Mouse (Mus musculus) heart, embryonic 15.5 days (tissue): Measurements from ENCODE around the gene Thbs2. TPM values are rescaled to one million over a fixed set of nuclear protein-coding genes. Genes with fewer than 3 reads are reported as not detected.

ENCODE experiments used
- ATAC-seq: fragments of 200-750 bp; cut with Nextera tagmentation; replicated peaks from 2 replicates; pipeline ENCODE4 v1.8.0; 2017; ENCODE audit warnings: low read depth, moderate TSS enrichment; ENCODE audit not compliant: insufficient number of reproducible peaks, insufficient read depth, low FRiP score
- H3K27ac ChIP-seq: fragments of 300-500 bp; sonication (generic); 2 replicates; pipeline ENCODE4 v1.5.1; 2015; ENCODE audit warnings: mild to moderate bottlenecking, inconsistent platforms
- H3K27me3 ChIP-seq: fragments of 300-500 bp; sonication (generic); 2 replicates; pipeline ENCODE4 v1.6.1; 2015; ENCODE audit warnings: inconsistent platforms
- H3K36me3 ChIP-seq: fragments of 300-500 bp; sonication (generic); 2 replicates; pipeline ENCODE4 v1.6.1; 2015; ENCODE audit warnings: mild to moderate bottlenecking, inconsistent platforms
- H3K4me1 ChIP-seq: fragments of 300-500 bp; sonication (generic); replicated peaks from 2 replicates; pipeline ENCODE4 v1.6.1; 2015; ENCODE audit warnings: inconsistent platforms
- H3K4me2 ChIP-seq: fragments of 300-500 bp; sonication (generic); 2 replicates; pipeline ENCODE4 v1.6.1; 2015; ENCODE audit warnings: inconsistent platforms, mild to moderate bottlenecking, moderate library complexity
- H3K4me3 ChIP-seq: fragments of 300-500 bp; sonication (generic); 2 replicates; pipeline ENCODE4 v1.5.1; 2015; ENCODE audit warnings: mild to moderate bottlenecking, inconsistent platforms
- H3K9ac ChIP-seq: fragments of 300-500 bp; sonication (generic); 2 replicates; pipeline ENCODE4 v1.6.1; 2015; ENCODE audit warnings: mild to moderate bottlenecking, inconsistent platforms
- H3K9me3 ChIP-seq: fragments of 300-500 bp; sonication (generic); replicated peaks from 2 replicates; pipeline ENCODE4 v1.6.1; 2016; ENCODE audit warnings: inconsistent platforms
- WGBS: fragments of 180-500 bp; shearing (Covaris S2); methylation state at CpG from one replicate; pipeline ENCODE4 v1.1.7; 2015; ENCODE audit warnings: mixed read lengths; 5-methylcytosine and 5-hydroxymethylcytosine counted together
- polyA plus RNA-seq: library from polyadenylated mRNA; unstranded; fragments of >200 nt; fragmentation: Nextera tagmentation; extraction: Ambion mirVana; gene quantifications from 2 replicates; pipeline ENCODE4 v1.2.1, GENCODE M21; 2015

Thbs2 gene
- polyA plus RNA-seq, 1 experiment from 2014 or later, result 32.7 TPM

- Histone ChIP-seq H3K9me3 (no peaks in the 10 kb centered on the region), H3K27me3 (no peaks in the 10 kb centered on the region), H3K9ac (no peak overlapping the region), H3K4me1 (no peaks in the 10 kb centered on the region), H3K27ac (no peak overlapping the region), H3K36me3 (0 out of 2 replicates have a peak, but pooled peaks cover 7% of the 10 kb centered on the region), H3K4me3 (no peak overlapping the region), H3K4me2 (no peak overlapping the region)
- WGBS, result 77% methylated on average over 2 of the region's 2 CpGs
- ATAC-seq, result no peak
Measured at GRCm38 (mm10) chr17:14666451-14666850, 27.6 kb downstream of the Thbs2 start.

GRCm38 (mm10) chr17:14663366-14663765 is 30.7 kb downstream of the Thbs2 start:
- H3K9ac ChIP-seq, result no peak overlapping the region
- H3K4me2 ChIP-seq, result no peak overlapping the region
- ATAC-seq, result no peak
- no peaks in the 10 kb centered on the region for H3K27me3 ChIP-seq
- H3K4me3 ChIP-seq, result no peak overlapping the region
- no peaks in the 10 kb centered on the region for H3K9me3 ChIP-seq
- no peaks in the 10 kb centered on the region for H3K4me1 ChIP-seq
- 82% methylated on average over 5 of the region's 5 CpGs for WGBS
- no peaks in the 10 kb centered on the region for H3K36me3 ChIP-seq
- no peak overlapping the region for H3K27ac ChIP-seq

- Histone ChIP-seq H3K4me3 (no peak overlapping the region), H3K27me3 (no peaks in the 10 kb centered on the region), H3K9me3 (no peaks in the 10 kb centered on the region), H3K4me2 (no peak overlapping the region), H3K9ac (no peak overlapping the region), H3K27ac (no peak overlapping the region), H3K36me3 (no peaks in the 10 kb centered on the region), H3K4me1 (no peaks in the 10 kb centered on the region)
- ATAC-seq, result no peak
- 79% methylated on average over 6 of the region's 6 CpGs for WGBS
Measured at GRCm38 (mm10) chr17:14662409-14662808, 31.6 kb downstream of the Thbs2 start.

DNA sequence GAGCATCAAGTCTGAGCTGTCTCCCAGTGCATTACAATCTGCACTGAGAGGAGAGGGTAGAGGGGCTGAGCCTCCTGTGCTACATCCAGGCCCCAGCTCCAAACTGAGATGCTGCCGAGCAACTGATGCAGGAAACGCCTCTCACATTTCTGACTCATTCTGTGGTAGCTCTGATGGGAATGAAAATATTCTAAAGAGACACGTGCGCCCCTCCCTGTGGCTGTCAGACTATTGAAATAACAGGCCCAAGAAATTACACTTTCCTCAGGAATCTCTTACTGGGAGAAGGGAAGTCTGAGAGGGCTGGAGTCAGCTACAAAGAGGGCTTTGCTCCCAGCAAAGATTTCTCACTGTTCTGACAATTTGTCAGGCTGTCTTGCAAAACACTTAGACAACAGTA is 34.3 kb downstream of the Thbs2 start:
- no peaks in the 10 kb centered on the region for H3K9me3 ChIP-seq
- H3K9ac ChIP-seq, result no peak overlapping the region
- H3K36me3 ChIP-seq, result no peaks in the 10 kb centered on the region
- H3K4me2 ChIP-seq, result no peak overlapping the region
- H3K27ac ChIP-seq, result no peak overlapping the region
- 59% methylated on average over 4 of the region's 4 CpGs for WGBS
- no peaks in the 10 kb centered on the region for H3K27me3 ChIP-seq
- no peak for ATAC-seq
- H3K4me3 ChIP-seq, result no peak overlapping the region
- H3K4me1 ChIP-seq, result 0 out of 2 replicates have a peak, but pooled peaks cover 2% of the 10 kb centered on the region

GRCm38 (mm10) chr17:14658123-14658522 is 35.9 kb downstream of the Thbs2 start:
- Histone ChIP-seq H3K4me1 (0 out of 2 replicates have a peak, but pooled peaks cover 2% of the 10 kb centered on the region), H3K36me3 (no peaks in the 10 kb centered on the region), H3K9me3 (no peaks in the 10 kb centered on the region), H3K27me3 (no peaks in the 10 kb centered on the region), H3K9ac (no peak overlapping the region), H3K27ac (no peak overlapping the region), H3K4me2 (no peak overlapping the region), H3K4me3 (no peak overlapping the region)
- no peak for ATAC-seq
- 70% methylated on average over 2 of the region's 2 CpGs for WGBS

- 0 out of 2 replicates have a peak, but pooled peaks cover 2% of the 10 kb centered on the region for H3K4me1 ChIP-seq
- no peaks in the 10 kb centered on the region for H3K9me3 ChIP-seq
- no peak overlapping the region for H3K27ac ChIP-seq
- no peaks in the 10 kb centered on the region for H3K36me3 ChIP-seq
- H3K4me3 ChIP-seq, result no peak overlapping the region
- H3K4me2 ChIP-seq, result no peak overlapping the region
- no peak overlapping the region for H3K9ac ChIP-seq
- no peaks in the 10 kb centered on the region for H3K27me3 ChIP-seq
- no peak for ATAC-seq
Measured at GRCm38 (mm10) chr17:14657123-14657522, 36.9 kb downstream of the Thbs2 start.

DNA sequence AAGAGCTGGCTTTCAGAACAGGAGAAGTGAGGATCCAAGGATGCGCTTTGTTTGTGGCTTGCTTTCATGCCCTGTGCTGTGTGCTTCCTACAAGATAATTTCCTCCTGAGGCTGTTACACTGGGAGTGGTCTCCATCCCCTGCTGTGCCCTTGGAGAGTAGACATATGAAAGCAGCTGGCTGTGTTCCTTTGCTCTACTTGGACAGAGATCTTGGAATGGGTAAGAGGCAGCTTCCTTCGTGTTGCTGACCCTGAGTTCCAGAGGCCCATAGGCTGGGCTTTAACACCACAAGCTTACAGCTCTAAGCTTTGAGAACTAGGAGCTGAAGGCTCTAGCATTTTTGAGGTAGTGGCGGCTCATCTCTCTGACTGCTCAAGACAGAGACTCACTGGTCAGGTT is 39.1 kb downstream of the Thbs2 start:
- no peak overlapping the region for H3K9ac ChIP-seq
- no peaks in the 10 kb centered on the region for H3K36me3 ChIP-seq
- 0 out of 2 replicates have a peak, but pooled peaks cover 2% of the 10 kb centered on the region for H3K4me1 ChIP-seq
- no peak overlapping the region; the same call in 1 of the 2 replicates for H3K27ac ChIP-seq
- no peak overlapping the region for H3K4me2 ChIP-seq
- no peak for ATAC-seq
- WGBS, result 68% methylated on average over 3 of the region's 3 CpGs
- no peaks in the 10 kb centered on the region for H3K27me3 ChIP-seq
- H3K9me3 ChIP-seq, result no peaks in the 10 kb centered on the region
- no peak overlapping the region for H3K4me3 ChIP-seq

- Histone ChIP-seq H3K36me3 (no peaks in the 10 kb centered on the region), H3K27me3 (0 out of 2 replicates have a peak, but pooled peaks cover 3% of the 10 kb centered on the region), H3K27ac (no peak overlapping the region), H3K4me1 (0 out of 2 replicates have a peak, but pooled peaks cover 2% of the 10 kb centered on the region), H3K4me3 (no peak overlapping the region), H3K4me2 (no peak overlapping the region), H3K9ac (no peak overlapping the region), H3K9me3 (no peaks in the 10 kb centered on the region)
- ATAC-seq, result no peak
- WGBS, result 67% methylated on average over 7 of the region's 7 CpGs
Measured at GRCm38 (mm10) chr17:14652013-14652412, 42.0 kb downstream of the Thbs2 start.

DNA sequence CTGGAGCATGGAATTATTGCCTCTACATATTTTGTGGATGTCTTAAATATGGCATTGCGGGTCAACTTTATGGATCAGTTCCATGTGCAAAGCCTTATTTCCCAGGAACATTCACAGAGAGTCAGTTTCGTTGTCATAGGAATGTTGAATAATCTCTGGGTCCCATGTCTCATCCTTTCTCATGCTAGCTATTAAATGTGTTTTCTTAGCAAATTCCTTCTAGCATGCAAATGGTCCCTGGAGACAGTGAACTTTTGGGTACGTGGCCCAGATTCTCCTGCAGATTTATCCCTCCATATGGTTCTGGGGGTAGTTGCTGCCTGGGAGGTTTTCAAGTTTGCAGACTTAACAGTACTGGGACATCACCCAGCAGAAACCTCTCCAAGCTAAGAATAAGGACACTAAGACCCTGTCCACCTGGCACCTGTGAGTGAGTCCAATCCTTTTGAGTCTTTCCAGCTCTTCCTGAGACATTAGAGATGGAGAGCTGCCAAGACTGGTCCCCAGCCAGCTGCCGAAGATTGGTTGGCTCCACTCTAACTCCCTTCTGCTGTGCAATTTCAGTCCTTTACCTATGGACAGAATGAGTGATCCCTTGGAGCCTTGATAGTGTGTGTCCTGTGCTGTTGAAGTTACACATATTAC is 45.9 kb downstream of the Thbs2 start:
- no peak for ATAC-seq
- Histone ChIP-seq H3K36me3 (no peaks in the 10 kb centered on the region), H3K9me3 (no peaks in the 10 kb centered on the region), H3K4me1 (no peaks in the 10 kb centered on the region), H3K9ac (no peak overlapping the region), H3K27me3 (0 out of 2 replicates have a peak, but pooled peaks cover 3% of the 10 kb centered on the region), H3K27ac (no peak overlapping the region), H3K4me3 (no peak overlapping the region), H3K4me2 (no peak overlapping the region)
- WGBS, result 61% methylated on average over 4 of the region's 4 CpGs

- Histone ChIP-seq H3K4me3 (no peak overlapping the region), H3K9me3 (no peaks in the 10 kb centered on the region), H3K9ac (no peak overlapping the region), H3K27me3 (0 out of 2 replicates have a peak, but pooled peaks cover under 1% of the 10 kb centered on the region), H3K36me3 (no peaks in the 10 kb centered on the region), H3K27ac (no peak overlapping the region), H3K4me1 (no peaks in the 10 kb centered on the region), H3K4me2 (no peak overlapping the region)
- no peak for ATAC-seq
- 61% methylated on average over 3 of the region's 3 CpGs for WGBS
Measured at GRCm38 (mm10) chr17:14643996-14644395, 50.0 kb downstream of the Thbs2 start.

- Histone ChIP-seq H3K27me3 (no peaks in the 10 kb centered on the region), H3K36me3 (no peaks in the 10 kb centered on the region), H3K27ac (peak overlapping the region; percentile 79), H3K4me3 (no peak overlapping the region), H3K9me3 (no peaks in the 10 kb centered on the region), H3K4me1 (no peaks in the 10 kb centered on the region), H3K9ac (no peak overlapping the region), H3K4me2 (no peak overlapping the region)
- peak; percentile 76 for ATAC-seq
- 62% methylated on average over 15 of the region's 15 CpGs for WGBS
Measured at GRCm38 (mm10) chr17:14640351-14641115, 53.5 kb downstream of the Thbs2 start.
